Mouse (Mus musculus) heart, postnatal 0 days (tissue): ENCODE measurements around the gene Ptcd1. TPM values are rescaled to one million over a fixed set of nuclear protein-coding genes. Genes with fewer than 3 reads are reported as not detected.

ENCODE experiments used
- ATAC-seq: fragments of 200-750 bp; cut with Nextera tagmentation; 2 replicates; pipeline ENCODE4 v1.8.0; 2017; ENCODE audit warnings: low read depth, moderate number of reproducible peaks, moderate library complexity; ENCODE audit not compliant: insufficient read depth
- DNase-seq: peaks from one replicate; pipeline ENCODE4 v3.0.0-alpha.2; 2016; ENCODE audit warnings: low spot score
- H3K27ac ChIP-seq: fragments of 300-500 bp; sonication (generic); 2 replicates; pipeline ENCODE4 v1.5.1; 2014; ENCODE audit warnings: low read depth, mild to moderate bottlenecking
- H3K27me3 ChIP-seq: fragments of 300-500 bp; sonication (generic); 2 replicates; pipeline ENCODE4 v1.6.1; 2014; ENCODE audit warnings: low read length, mixed read lengths; ENCODE audit not compliant: control insufficient read depth, insufficient read depth
- H3K36me3 ChIP-seq: fragments of 300-500 bp; sonication (generic); replicated peaks from 2 replicates; pipeline ENCODE4 v1.6.1; 2014; ENCODE audit warnings: low read length, mixed read lengths; ENCODE audit not compliant: control insufficient read depth, insufficient read depth
- H3K4me1 ChIP-seq: fragments of 300-500 bp; sonication (generic); 2 replicates; pipeline ENCODE4 v1.6.1; 2014; ENCODE audit warnings: antibody characterized with exemption; ENCODE audit not compliant: control insufficient read depth, insufficient read depth
- H3K4me2 ChIP-seq: fragments of 300-500 bp; sonication (generic); 2 replicates; pipeline ENCODE4 v1.6.1; 2014; ENCODE audit warnings: low read depth, mild to moderate bottlenecking, low read length, moderate library complexity
- H3K4me3 ChIP-seq: fragments of 300-500 bp; sonication (generic); 2 replicates; pipeline ENCODE4 v1.5.1; 2014; ENCODE audit warnings: low read depth, low read length
- H3K9ac ChIP-seq: fragments of 300-500 bp; sonication (generic); replicated peaks from 2 replicates; pipeline ENCODE4 v1.6.1; 2014; ENCODE audit warnings: low read depth, low read length, mixed read lengths
- H3K9me3 ChIP-seq: fragments of 300-500 bp; sonication (generic); replicated peaks from 2 replicates; pipeline ENCODE4 v1.6.1; 2016; ENCODE audit warnings: low read length; ENCODE audit not compliant: control insufficient read depth
- CTCF ChIP-seq: IDR thresholded peaks from 2 replicates; pipeline ENCODE4 v1.5.1; 2016; ENCODE audit warnings: antibody characterized with exemption, control low read depth, low read depth
- EP300 ChIP-seq: IDR thresholded peaks from 2 replicates; pipeline ENCODE4 v1.6.1; 2016; ENCODE audit warnings: antibody characterized with exemption, low read depth
- WGBS: fragments of 180-500 bp; shearing (Covaris S2); extraction: QIAGEN DNeasy Blood & Tissue Kit; methylation state at CpG from one replicate; pipeline ENCODE4 v1.1.7; 2014; 5-methylcytosine and 5-hydroxymethylcytosine counted together
- polyA plus RNA-seq: library from polyadenylated mRNA; unstranded; fragments of >200 nt; fragmentation: Nextera tagmentation; extraction: Ambion mirVana; gene quantifications from 2 replicates; pipeline ENCODE4 v1.2.1, GENCODE M21; 2015
- total RNA-seq: library from RNA; depleted of rRNA; stranded (reverse); fragments of >200 nt; gene quantifications from 2 replicates; pipeline ENCODE4 v1.2.3, GENCODE M21; 2014; ENCODE audit warnings: low replicate concordance

The Ptcd1 gene
- total and polyA plus RNA-seq, 2 experiments from 2014 or later = 13.5 to 15.7 TPM

DNA sequence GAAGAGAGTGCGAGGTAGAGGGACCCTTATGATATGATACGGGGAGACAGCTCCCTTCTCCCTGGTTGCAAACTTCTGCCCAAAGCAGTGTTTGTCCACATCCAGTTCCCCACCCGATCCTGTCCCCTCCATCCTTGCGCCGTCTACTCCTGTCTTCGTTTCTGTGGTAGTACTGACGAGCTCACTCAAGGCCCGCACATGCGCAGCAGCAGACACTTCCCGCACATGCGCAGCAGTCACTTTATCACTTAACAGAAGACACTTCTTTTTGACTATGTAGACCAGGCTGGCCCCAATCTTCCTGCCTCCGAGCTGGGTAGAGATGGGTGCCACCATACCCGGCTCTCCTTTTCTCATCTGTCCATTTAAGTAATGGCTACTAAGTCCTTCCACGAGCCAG is 5.5 kb downstream of the Ptcd1 start:
- H3K27ac ChIP-seq = no peak overlapping the region
- no peak overlapping the region for H3K4me2 ChIP-seq
- ATAC-seq = no peak
- no peak overlapping the region for H3K4me3 ChIP-seq
- H3K9me3 ChIP-seq = no peaks in the 10 kb centered on the region
- H3K36me3 ChIP-seq = peaks cover 63% of the 10 kb centered on the region
- H3K9ac ChIP-seq = no peak overlapping the region
- no peak for DNase-seq
- 93% methylated on average over 14 of the region's 14 CpGs for WGBS
- no peaks in the 10 kb centered on the region for H3K27me3 ChIP-seq
- peaks cover 12% of the 10 kb centered on the region for H3K4me1 ChIP-seq
- TF ChIP-seq EP300 (no peak), CTCF (no peak)

DNA sequence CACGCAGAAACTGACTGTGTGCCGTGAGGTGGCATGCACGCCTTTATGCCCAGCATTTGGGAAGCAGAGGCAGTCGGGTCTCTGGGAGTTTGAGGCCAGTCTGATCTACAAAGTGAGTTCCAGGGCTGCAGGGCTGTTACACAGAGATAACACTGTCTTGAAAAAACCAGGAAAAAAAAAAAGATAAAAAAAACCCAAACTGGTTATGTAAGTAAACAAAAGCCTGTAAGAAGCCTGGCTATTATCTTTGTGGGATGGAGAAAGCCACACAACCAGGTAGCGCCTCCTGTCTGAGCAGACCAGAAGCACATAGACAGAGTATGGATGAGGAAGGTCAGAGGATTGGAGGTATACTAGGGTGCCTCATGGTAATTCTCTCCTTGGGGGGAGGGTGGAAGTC is 14.2 kb downstream of the Ptcd1 start:
- 90% methylated on average over 5 of the region's 5 CpGs for WGBS
- no peak overlapping the region for H3K27ac ChIP-seq
- TF ChIP-seq EP300 = no peak
- peaks cover 93% of the 10 kb centered on the region for H3K36me3 ChIP-seq
- no peak overlapping the region for H3K4me2 ChIP-seq
- ATAC-seq = no peak
- no peaks in the 10 kb centered on the region for H3K27me3 ChIP-seq
- no peaks in the 10 kb centered on the region for H3K9me3 ChIP-seq
- no peak overlapping the region for H3K4me3 ChIP-seq
- no peak for DNase-seq
- no peak overlapping the region for H3K9ac ChIP-seq
- no peaks in the 10 kb centered on the region for H3K4me1 ChIP-seq

DNA sequence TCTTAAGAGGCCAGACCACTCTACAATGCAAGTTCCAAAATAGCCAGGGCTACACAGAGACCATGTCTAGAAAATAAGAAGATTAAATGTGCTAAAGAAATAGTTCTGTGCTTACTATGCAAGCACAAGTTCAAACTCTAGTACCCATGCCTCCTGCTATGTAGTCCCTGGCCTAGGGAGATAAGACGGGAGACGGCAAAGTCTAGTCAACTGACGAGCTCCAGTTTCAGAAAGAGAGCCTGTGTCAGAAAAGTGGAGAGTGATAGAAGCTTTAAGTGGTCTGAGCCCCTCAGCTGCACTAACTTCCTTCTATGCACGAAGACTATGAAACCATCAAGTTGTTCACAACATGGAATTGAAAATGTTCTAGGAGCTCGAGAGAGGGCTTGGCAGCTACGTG is 17.6 kb downstream of the Ptcd1 start:
- WGBS = 64% methylated on average over 6 of the region's 6 CpGs
- Histone ChIP-seq H3K4me3 (no peak overlapping the region), H3K27ac (no peak overlapping the region), H3K4me1 (no peaks in the 10 kb centered on the region), H3K9ac (no peak overlapping the region), H3K36me3 (peaks cover 100% of the 10 kb centered on the region), H3K27me3 (no peaks in the 10 kb centered on the region), H3K4me2 (no peak overlapping the region), H3K9me3 (no peaks in the 10 kb centered on the region)
- TF ChIP-seq EP300 (no peak), CTCF (no peak)
- no peak for DNase-seq
- no peak for ATAC-seq

DNA sequence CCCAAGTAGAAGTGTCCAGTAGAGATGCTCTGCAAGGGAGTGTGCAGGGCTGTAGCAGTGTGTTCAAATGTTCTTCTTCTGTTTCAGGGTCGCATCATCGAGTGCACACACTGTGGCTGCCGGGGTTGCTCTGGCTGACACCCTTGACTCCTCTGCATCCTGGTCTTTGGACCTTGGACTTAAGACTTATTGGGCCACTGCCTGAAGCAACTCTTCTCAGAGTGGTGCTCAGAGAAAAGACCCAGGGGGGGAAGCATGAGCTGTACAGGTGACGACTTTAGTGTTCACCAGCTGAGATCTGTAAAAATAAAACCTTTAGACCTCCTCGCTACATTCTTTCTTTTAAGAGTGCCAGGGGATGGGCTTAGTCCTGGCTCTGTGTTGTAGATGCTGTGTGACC is 19.2 kb downstream of the Ptcd1 start:
- TF ChIP-seq CTCF = no peak
- TF ChIP-seq EP300 = no peak

DNA sequence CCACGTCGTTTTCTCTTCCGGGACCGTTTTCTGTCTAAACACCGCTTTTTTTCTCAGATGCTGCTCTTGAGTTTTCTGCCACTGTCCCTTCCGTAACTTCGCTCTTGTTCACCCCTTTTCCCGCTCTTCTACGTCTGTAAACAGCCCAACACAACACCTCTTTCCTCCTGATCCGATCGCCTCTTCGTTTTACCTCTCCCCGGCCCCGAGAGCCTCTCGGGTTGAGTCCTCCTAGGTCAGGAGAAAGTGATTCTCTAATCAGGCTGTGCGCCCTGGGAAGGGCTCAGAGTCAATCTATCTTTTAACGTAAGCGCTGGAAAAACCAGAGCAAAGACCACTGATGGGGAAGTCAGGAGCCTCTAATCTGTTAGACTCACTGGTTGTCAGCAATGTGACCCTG is 26.3 kb downstream of the Ptcd1 start:
- under 1% methylated on average over 18 of the region's 18 CpGs for WGBS
- TF ChIP-seq CTCF = no peak
- no peak for TF ChIP-seq EP300
- peak overlapping the region; percentile 88 for H3K27ac ChIP-seq
- H3K4me1 ChIP-seq = peaks cover 16% of the 10 kb centered on the region
- H3K4me3 ChIP-seq = peak overlapping the region; percentile 90
- peaks cover 54% of the 10 kb centered on the region for H3K36me3 ChIP-seq
- peak overlapping the region; percentile 82 for H3K9ac ChIP-seq
- H3K9me3 ChIP-seq = no peaks in the 10 kb centered on the region
- DNase-seq = no peak
- no peaks in the 10 kb centered on the region for H3K27me3 ChIP-seq
- ATAC-seq = no peak
- H3K4me2 ChIP-seq = peak overlapping the region; percentile 85

More for the DNA sequence above, 19.2 kb downstream of the Ptcd1 start:
- Histone ChIP-seq H3K9me3 (no peaks in the 10 kb centered on the region), H3K27ac (no peak overlapping the region), H3K4me1 (no peaks in the 10 kb centered on the region), H3K4me3 (no peak overlapping the region), H3K4me2 (no peak overlapping the region), H3K9ac (no peak overlapping the region), H3K36me3 (peaks cover 100% of the 10 kb centered on the region), H3K27me3 (no peaks in the 10 kb centered on the region)
- DNase-seq = no peak
- 76% methylated on average over 5 of the region's 5 CpGs for WGBS
- no peak for ATAC-seq
